Mouse (Mus musculus): Measurements from ENCODE around the gene Gm29609. TPM values are rescaled to one million over a fixed set of nuclear protein-coding genes. Genes with fewer than 3 reads are reported as not detected.
A peak's percentile ranks its signal among the peaks of the same experiment; 100 is the strongest.

Gm29609 gene
- total RNA-seq (2014; rRNA removed) (3.1 and 4.3 TPM in 2 replicates), polyA plus RNA-seq (2015; fragmentation: Nextera tagmentation; extraction: Ambion mirVana) (1.9 and 2.2 TPM in 2 replicates)

DNA sequence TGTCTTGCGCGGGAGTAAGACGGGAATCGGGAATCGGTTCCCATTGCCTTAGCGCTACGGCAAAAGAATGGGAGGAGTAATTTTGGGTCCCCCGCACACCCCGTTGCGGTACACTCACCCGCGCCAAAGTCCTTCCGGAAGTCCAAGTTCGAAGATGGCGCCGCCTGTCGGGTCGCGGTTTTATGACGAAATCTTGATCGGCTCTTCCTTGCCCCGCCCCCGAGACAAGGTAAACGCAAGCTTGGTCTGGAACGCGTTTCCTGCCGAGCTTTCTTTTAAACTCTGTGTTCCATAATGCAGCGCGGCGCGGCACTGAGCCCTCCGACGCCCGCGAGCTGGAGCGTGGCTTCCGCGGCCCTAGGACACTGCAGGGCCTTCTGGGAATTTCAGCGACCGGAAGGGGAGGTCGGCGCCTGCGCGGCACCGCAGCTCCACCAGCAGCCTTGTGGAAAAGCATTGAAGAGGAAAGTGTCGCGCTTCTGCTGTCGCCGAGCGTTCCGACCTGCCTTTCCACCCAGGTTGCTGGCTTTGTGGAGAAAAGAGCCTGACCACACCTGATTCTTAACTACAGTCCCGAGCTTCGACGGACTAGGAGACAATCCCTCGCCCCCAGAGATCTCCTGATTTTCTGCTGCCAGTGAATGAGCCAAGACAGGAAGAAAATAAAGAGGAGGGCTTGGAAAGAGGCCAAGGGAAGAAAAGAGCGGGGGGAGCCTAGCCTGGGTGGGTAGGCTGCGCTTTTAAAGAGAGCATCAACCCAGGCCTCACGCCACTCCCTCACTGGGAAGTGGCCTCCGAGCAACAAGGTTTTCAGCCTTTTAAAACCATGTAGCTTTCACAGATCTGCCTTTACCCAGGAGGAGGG is at the start of gene Gm29609, which contains the start of gene Gtf3c2:
Gene Gm29609 (minus strand): TSS at position 146 of the 865 bp plus-strand sequence.
Gene Gtf3c2 (minus strand): TSS at position 379 of the 865 bp plus-strand sequence.
- no peaks in the 10 kb centered on the region for H3K36me3 ChIP-seq (ENCODE audit: insufficient read depth, low read length)
- H3K4me2 ChIP-seq (ENCODE audit: low read depth, low read length, poor library complexity, severe bottlenecking), result peak within 1 kb of the TSS; percentile 87
- H3K9me3 ChIP-seq (ENCODE audit: low read length), result no peaks in the 10 kb centered on the region
- H3K27ac ChIP-seq (ENCODE audit: low read depth, low read length), result peak within 1 kb of the TSS; percentile 97
- H3K27me3 ChIP-seq (ENCODE audit: insufficient read depth, low read length), result no peaks in the 10 kb centered on the region
- WGBS, result under 1% methylated on average over 59 of the region's 59 CpGs
- peak; percentile 99 for DNase-seq (ENCODE audit: low spot score)
- peak; percentile 46 for TF ChIP-seq CTCF (IDR thresholded peaks at IDR 0.05)
- 0 out of 2 replicates have a peak, but pooled peaks cover 4% of the 10 kb centered on the region for H3K4me1 ChIP-seq (ENCODE audit: insufficient read depth, low read length)
- peak within 1 kb of the TSS; percentile 86 for H3K4me3 ChIP-seq (ENCODE audit: low read depth, low read length)
- peak; percentile 98 for ATAC-seq (ENCODE audit: low FRiP score)
- H3K9ac ChIP-seq (replicated peaks; ENCODE audit: low read length, poor library complexity, severe bottlenecking), result peak within 1 kb of the TSS; percentile 86

DNA sequence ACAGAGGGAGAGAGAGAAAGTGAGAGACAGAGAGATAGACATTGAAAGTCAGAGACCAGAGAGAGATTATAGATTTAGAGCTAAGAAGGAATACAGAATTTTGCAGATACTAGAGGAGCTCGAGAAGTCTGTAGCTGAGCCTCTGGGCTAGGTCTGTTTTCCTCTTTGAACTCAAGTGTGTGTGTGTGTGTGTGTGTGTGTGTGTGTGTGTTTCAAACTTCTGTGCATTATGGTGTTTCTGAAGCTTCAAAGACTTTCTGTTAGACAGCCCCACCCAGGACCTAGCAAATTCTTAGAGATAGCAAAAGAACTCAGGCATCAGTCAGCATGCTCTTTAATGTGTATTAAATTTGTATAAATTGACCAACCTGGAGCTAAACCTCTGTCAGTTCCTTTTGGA is 46.9 kb upstream of the Gm29609 start:
- no peak overlapping the region for H3K9ac ChIP-seq (replicated peaks; ENCODE audit: low read length, poor library complexity, severe bottlenecking)
- H3K4me3 ChIP-seq (ENCODE audit: low read depth, low read length), result no peak overlapping the region
- H3K27ac ChIP-seq (ENCODE audit: low read depth, low read length), result no peak overlapping the region
- no peaks in the 10 kb centered on the region for H3K4me1 ChIP-seq (ENCODE audit: insufficient read depth, low read length)
- H3K27me3 ChIP-seq (ENCODE audit: insufficient read depth, low read length), result no peaks in the 10 kb centered on the region
- WGBS, result 56% methylated on average over 1 of the region's 1 CpGs
- H3K36me3 ChIP-seq (ENCODE audit: insufficient read depth, low read length), result no peaks in the 10 kb centered on the region
- no peak overlapping the region for H3K4me2 ChIP-seq (ENCODE audit: low read depth, low read length, poor library complexity, severe bottlenecking)
- no peak for ATAC-seq (ENCODE audit: low FRiP score)
- no peak for TF ChIP-seq CTCF (IDR thresholded peaks at IDR 0.05)
- no peak for DNase-seq (ENCODE audit: low spot score)
- no peaks in the 10 kb centered on the region for H3K9me3 ChIP-seq (ENCODE audit: low read length)

DNA sequence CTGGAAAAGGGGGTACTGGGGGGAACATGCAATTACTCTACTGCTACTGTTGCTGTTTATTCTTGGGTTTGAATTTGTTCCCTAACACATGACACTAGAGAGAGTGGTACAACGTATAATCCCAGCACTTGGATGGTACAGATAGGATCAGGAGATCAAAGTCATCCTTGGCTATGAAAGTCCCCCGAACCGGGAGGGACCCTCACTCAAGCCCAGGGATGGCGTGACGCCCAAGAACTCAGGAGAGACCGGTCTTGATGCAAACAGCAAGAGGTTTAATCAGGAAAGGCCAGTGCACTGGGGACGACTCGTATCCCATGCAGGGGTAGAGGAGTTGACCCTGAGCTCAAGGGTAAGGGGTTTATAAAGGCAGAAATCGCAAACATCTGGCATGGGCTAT is 43.0 kb upstream of the Gm29609 start:
- Histone ChIP-seq H3K36me3 (ENCODE audit: insufficient read depth, low read length) (no peaks in the 10 kb centered on the region), H3K27ac (ENCODE audit: low read depth, low read length) (no peak overlapping the region), H3K4me3 (ENCODE audit: low read depth, low read length) (no peak overlapping the region), H3K4me2 (ENCODE audit: low read depth, low read length, poor library complexity, severe bottlenecking) (no peak overlapping the region), H3K27me3 (ENCODE audit: insufficient read depth, low read length) (no peaks in the 10 kb centered on the region), H3K4me1 (ENCODE audit: insufficient read depth, low read length) (no peaks in the 10 kb centered on the region), H3K9me3 (ENCODE audit: low read length) (no peaks in the 10 kb centered on the region), H3K9ac (replicated peaks; ENCODE audit: low read length, poor library complexity, severe bottlenecking) (no peak overlapping the region)
- DNase-seq (ENCODE audit: low spot score), result no peak
- no peak for ATAC-seq (ENCODE audit: low FRiP score)
- 95% methylated on average over 9 of the region's 9 CpGs for WGBS
- no peak for TF ChIP-seq CTCF (IDR thresholded peaks at IDR 0.05)

DNA sequence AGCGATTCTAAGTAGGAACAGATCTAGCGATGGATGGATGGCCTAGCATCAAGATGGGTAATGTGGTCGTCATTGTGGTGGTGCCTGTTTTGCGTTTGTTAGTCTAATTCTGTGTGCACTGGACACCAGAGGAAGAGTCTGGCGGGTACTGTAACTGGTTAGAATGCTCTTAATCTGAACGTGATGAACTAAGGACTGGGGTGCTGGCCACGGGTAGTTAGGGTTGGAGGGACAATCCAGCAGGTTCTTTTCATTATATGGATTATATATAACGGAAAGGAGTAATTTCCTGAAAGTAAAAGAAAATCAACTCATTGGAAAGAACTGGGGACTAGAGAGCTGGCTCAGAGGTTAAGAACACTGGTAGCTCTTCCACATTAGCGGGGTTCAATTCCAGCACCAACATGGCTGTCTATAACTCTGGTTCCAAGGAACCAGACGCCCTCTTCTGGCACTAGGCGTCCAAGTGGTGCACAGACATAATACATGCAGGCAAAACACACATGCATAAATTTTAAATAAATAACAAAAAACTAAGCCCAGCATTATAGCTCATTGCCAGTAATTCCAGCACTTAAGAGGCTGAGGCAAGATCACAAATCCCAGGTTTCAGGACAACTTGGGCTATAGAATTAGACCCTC is 41.7 kb upstream of the Gm29609 start:
- peak overlapping the region; percentile 98 for H3K4me3 ChIP-seq (ENCODE audit: low read depth, low read length)
- H3K9me3 ChIP-seq (ENCODE audit: low read length), result no peaks in the 10 kb centered on the region
- peak; percentile 81 for TF ChIP-seq CTCF (IDR thresholded peaks at IDR 0.05)
- ATAC-seq (ENCODE audit: low FRiP score) (peak; percentile 42), DNase-seq (ENCODE audit: low spot score) (peak; percentile 88)
- 9% methylated on average over 11 of the region's 11 CpGs for WGBS
- H3K4me2 ChIP-seq (ENCODE audit: low read depth, low read length, poor library complexity, severe bottlenecking), result peak overlapping the region; percentile 78
- H3K9ac ChIP-seq (replicated peaks; ENCODE audit: low read length, poor library complexity, severe bottlenecking), result peak overlapping the region; percentile 90
- H3K27me3 ChIP-seq (ENCODE audit: insufficient read depth, low read length), result no peaks in the 10 kb centered on the region
- H3K4me1 ChIP-seq (ENCODE audit: insufficient read depth, low read length), result no peaks in the 10 kb centered on the region
- peak overlapping the region; percentile 96 for H3K27ac ChIP-seq (ENCODE audit: low read depth, low read length)
- no peaks in the 10 kb centered on the region for H3K36me3 ChIP-seq (ENCODE audit: insufficient read depth, low read length)

DNA sequence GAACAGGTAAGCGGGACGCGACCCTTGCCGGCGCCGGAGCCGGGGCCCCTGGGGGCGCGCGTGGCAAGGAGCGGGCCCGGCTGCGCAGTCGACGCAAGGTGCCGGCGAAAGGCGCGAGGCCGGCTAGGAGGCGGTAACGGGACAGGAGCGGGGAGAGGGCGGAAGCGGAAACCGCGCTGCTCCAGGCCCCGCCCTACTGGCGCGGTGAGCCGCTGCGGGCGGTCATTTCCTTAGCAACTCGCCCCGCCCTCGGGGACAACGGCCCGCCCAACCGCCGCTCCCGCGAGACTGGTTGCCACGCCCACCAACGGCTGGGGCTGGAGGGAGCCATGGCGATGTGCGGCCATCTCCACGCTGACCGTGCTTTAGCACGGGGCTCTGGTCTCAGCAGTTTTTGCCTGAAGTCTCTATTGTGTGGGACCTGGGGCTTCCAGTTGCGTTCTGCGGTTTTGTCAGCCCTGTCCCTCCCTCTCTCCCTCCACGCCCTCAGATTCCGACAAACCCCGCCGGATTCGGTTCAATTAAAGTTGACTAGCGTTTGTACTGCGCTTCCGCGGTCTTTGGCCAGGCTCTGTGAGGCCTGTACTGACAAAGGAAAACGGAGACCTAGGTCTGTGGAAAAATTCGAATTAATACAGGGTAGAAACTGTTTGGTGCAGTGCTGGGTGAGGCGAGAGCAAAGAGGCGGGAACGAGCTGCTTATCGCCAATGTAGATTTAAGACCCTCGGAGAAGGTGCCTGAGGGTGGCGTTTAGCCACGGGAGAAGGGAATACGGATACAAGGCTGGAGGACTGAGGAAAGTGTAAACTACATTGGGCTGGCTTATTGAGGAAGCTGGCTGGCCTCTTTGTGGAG is 41.0 kb upstream of the Gm29609 start, which contains the start of gene Ppm1g:
Gene Ppm1g (minus strand): TSS at position 240 of the 856 bp plus-strand sequence.
- ATAC-seq (ENCODE audit: low FRiP score) (peak; percentile 95), DNase-seq (ENCODE audit: low spot score) (peak; percentile 98)
- no peaks in the 10 kb centered on the region for H3K27me3 ChIP-seq (ENCODE audit: insufficient read depth, low read length)
- peak within 1 kb of the TSS; percentile 98 for H3K4me3 ChIP-seq (ENCODE audit: low read depth, low read length)
- H3K27ac ChIP-seq (ENCODE audit: low read depth, low read length), result peak within 1 kb of the TSS; percentile 96
- no peaks in the 10 kb centered on the region for H3K4me1 ChIP-seq (ENCODE audit: insufficient read depth, low read length)
- H3K36me3 ChIP-seq (ENCODE audit: insufficient read depth, low read length), result no peaks in the 10 kb centered on the region
- under 1% methylated on average over 69 of the region's 70 CpGs for WGBS
- H3K4me2 ChIP-seq (ENCODE audit: low read depth, low read length, poor library complexity, severe bottlenecking), result peak within 1 kb of the TSS; percentile 78
- no peaks in the 10 kb centered on the region for H3K9me3 ChIP-seq (ENCODE audit: low read length)
- H3K9ac ChIP-seq (replicated peaks; ENCODE audit: low read length, poor library complexity, severe bottlenecking), result peak within 1 kb of the TSS; percentile 90
- TF ChIP-seq CTCF (IDR thresholded peaks at IDR 0.05), result no peak; the same call in 1 of the 2 replicates
